Mouse (Mus musculus): ENCODE data around the gene Tmem43.

Gene Tmem43

DNA sequence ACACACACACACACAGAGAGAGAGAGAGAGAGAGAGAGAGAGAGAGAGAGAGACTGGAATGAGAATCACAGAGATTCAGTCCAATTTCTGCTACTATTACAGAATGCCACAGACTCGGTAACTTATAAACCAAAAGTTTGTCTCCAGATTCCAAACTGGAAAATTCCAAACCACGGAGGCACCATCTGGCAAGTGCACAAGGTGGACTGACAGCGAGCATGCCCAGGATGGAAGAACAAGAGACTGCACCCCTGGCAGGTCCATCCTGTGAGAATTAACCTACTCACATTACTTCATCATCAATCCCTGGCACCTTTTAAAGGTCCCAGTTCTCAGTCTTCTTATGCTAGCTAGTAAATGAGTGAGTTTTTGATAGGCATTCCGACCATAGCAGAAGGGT, 60.8 kb downstream of the Tmem43 start:
- no peak for DNase-seq (ENCODE audit: low spot score in 2 of 2)

DNA sequence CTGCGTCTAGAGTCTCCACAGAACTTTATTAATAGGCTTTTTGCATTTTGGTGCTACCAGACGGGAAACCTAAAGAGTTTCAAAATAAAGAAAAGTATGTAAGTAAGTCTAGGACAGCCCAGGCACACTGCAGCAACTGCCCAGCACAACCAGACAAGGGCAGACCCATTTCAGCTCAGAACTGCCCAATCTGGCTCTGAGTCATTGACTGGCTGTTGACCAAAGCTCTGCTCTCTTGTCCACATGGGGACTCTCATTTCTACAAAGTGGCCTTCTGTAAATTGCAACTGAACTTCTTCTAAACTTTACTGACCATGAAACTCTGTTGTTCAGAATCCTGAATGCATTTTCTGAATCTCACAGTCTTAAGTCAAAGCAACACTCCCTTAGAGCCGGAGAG, 61.7 kb downstream of the Tmem43 start:
- DNase-seq (ENCODE audit: low spot score in 2 of 2) = no peak

- no peak for DNase-seq (ENCODE audit: low spot score in 2 of 2)
These were observed 62.7 kb downstream of the Tmem43 start for GRCm38 (mm10) chr6:91536047-91536765.

All from spleen, postnatal 4 days (tissue).